ENCODE assay signal across 22 mouse cellular contexts in genomic region chr1:139194428-139195028, GRCm38 (mm10).
A peak's percentile ranks its signal among the peaks of the same experiment; 100 is the strongest.
DNase-seq lines count a peak whose midpoint lies in the region; ATAC-seq and TF ChIP-seq lines count a peak whose summit lies in the region.
"Had no signal": no experiment of that assay in that cellular context is flagged by ENCODE, and none has a peak within 500 bp of the region (broad histone marks: within the 10 kb centered on the region; RNA-seq: fewer than 3 reads in every experiment).

No protein-coding gene starts in this region.

- DNase-seq in lung, embryonic 14.5 days: no peak
- DNase-seq in lung, adult 18-20 months: no peak
- DNase-seq in brain, embryonic 14.5 days (ENCODE audit: low read depth): peak; percentile 19
- DNase-seq in forebrain, embryonic 14.5 days (ENCODE audit: low spot score): no peak
- DNase-seq in cerebellum, adult 2 months: no peak
- DNase-seq: adrenal gland, adult 2 months; cerebellum, postnatal 25 days; gastrocnemius, postnatal 36 days; kidney, postnatal 14 days; layer of hippocampus, postnatal 36 days; lung, adult 2 months; thymus, postnatal 14 days had no signal

- no peaks in the 10 kb centered on the region for H3K27me3 ChIP-seq in lung, embryonic 14.5 days (ENCODE audit: insufficient read depth, low read length)
- H3K27me3 ChIP-seq in forebrain, embryonic 14.5 days (replicated peaks; ENCODE audit: control insufficient read depth, insufficient read depth, low read length): no peaks in the 10 kb centered on the region
- no peaks in the 10 kb centered on the region for H3K27me3 ChIP-seq in midbrain, embryonic 13.5 days
- no peaks in the 10 kb centered on the region for H3K27me3 ChIP-seq in cerebellum, adult 2 months (ENCODE audit: control insufficient read depth, insufficient read depth, low read length)
- H3K27me3 ChIP-seq in kidney, embryonic 16.5 days (ENCODE audit: insufficient read depth, low read length): no peaks in the 10 kb centered on the region
- H3K27me3 ChIP-seq: embryonic facial prominence, embryonic 12.5 days; heart, embryonic 15.5 days had no signal

- no peaks in the 10 kb centered on the region for H3K36me3 ChIP-seq in lung, embryonic 14.5 days (ENCODE audit: insufficient read depth)
- H3K36me3 ChIP-seq in forebrain, embryonic 14.5 days (ENCODE audit: control insufficient read depth, insufficient read depth, low read length): no peaks in the 10 kb centered on the region
- H3K36me3 ChIP-seq in midbrain, embryonic 13.5 days: no peaks in the 10 kb centered on the region
- no peaks in the 10 kb centered on the region for H3K36me3 ChIP-seq in kidney, embryonic 16.5 days (ENCODE audit: insufficient read depth, low read length)
- H3K36me3 ChIP-seq: embryonic facial prominence, embryonic 12.5 days; heart, embryonic 15.5 days had no signal

- ATAC-seq in lung, embryonic 14.5 days (ENCODE audit: insufficient read depth): peak; percentile 41
- peak; percentile 48; the same call in 1 of the 2 replicates for ATAC-seq in forebrain, embryonic 14.5 days
- peak; percentile 65; the same call in 1 of the 2 replicates for ATAC-seq in midbrain, embryonic 13.5 days
- ATAC-seq in kidney, embryonic 16.5 days (ENCODE audit: low FRiP score, low TSS enrichment): no peak
- ATAC-seq: hindbrain, embryonic 16.5 days; intestine, postnatal 0 days had no signal

- no peak overlapping the region for H3K9ac ChIP-seq in lung, embryonic 14.5 days
- H3K9ac ChIP-seq in forebrain, embryonic 14.5 days (ENCODE audit: low read length): no peak overlapping the region
- no peak overlapping the region for H3K9ac ChIP-seq in midbrain, embryonic 13.5 days (replicated peaks)
- no peak overlapping the region for H3K9ac ChIP-seq in kidney, embryonic 16.5 days (replicated peaks; ENCODE audit: low read length)
- H3K9ac ChIP-seq: embryonic facial prominence, embryonic 12.5 days; heart, embryonic 15.5 days had no signal

- TF ChIP-seq POLR2A in brain, embryonic 14.5 days (IDR thresholded peaks at IDR 0.05; ENCODE audit: borderline replicate concordance, extremely low read depth, insufficient read depth, insufficient read length, poor library complexity, severe bottlenecking): no peak
- no peak for TF ChIP-seq POLR2A in cerebellum, adult 2 months (IDR thresholded peaks at IDR 0.05; ENCODE audit: borderline replicate concordance, insufficient read depth, low read length)

- WGBS in lung, embryonic 14.5 days: 11% methylated on average over 5 of the region's 5 CpGs
- WGBS in forebrain, embryonic 14.5 days: 6% methylated on average over 5 of the region's 5 CpGs
- 11% methylated on average over 5 of the region's 5 CpGs for WGBS in midbrain, embryonic 13.5 days
- 35% methylated on average over 5 of the region's 5 CpGs for WGBS in cerebellum, adult 2 months
- WGBS in kidney, embryonic 16.5 days: 38% methylated on average over 5 of the region's 5 CpGs

- no peak overlapping the region for H3K27ac ChIP-seq in lung, embryonic 14.5 days (ENCODE audit: low read depth)
- no peak overlapping the region for H3K27ac ChIP-seq in forebrain, embryonic 14.5 days (ENCODE audit: low read depth, low read length)
- 0 out of 2 replicates have a peak overlapping the region, but pooled peaks have one; percentile 11 for H3K27ac ChIP-seq in midbrain, embryonic 13.5 days
- no peak overlapping the region for H3K27ac ChIP-seq in cerebellum, adult 2 months (ENCODE audit: insufficient read depth, low read length)
- H3K27ac ChIP-seq in kidney, embryonic 16.5 days (ENCODE audit: low read length): no peak overlapping the region
- H3K27ac ChIP-seq: embryonic facial prominence, embryonic 12.5 days; heart, embryonic 15.5 days; macrophage had no signal

- H3K4me3 ChIP-seq in lung, embryonic 14.5 days (ENCODE audit: low read depth, low read length): no peak overlapping the region
- H3K4me3 ChIP-seq in forebrain, embryonic 14.5 days (ENCODE audit: low read depth, low read length): no peak overlapping the region
- no peak overlapping the region for H3K4me3 ChIP-seq in midbrain, embryonic 13.5 days (replicated peaks)
- no peak overlapping the region for H3K4me3 ChIP-seq in cerebellum, adult 2 months (replicated peaks; ENCODE audit: insufficient read depth, low read depth, low read length)
- no peak overlapping the region for H3K4me3 ChIP-seq in kidney, embryonic 16.5 days (ENCODE audit: low read length)
- H3K4me3 ChIP-seq: embryonic facial prominence, embryonic 12.5 days; erythroblast, embryonic 14.5 days; heart, embryonic 15.5 days; layer of hippocampus, adult 2 months had no signal

- TF ChIP-seq CTCF in lung, embryonic 14.5 days (IDR thresholded peaks at IDR 0.05; ENCODE audit: low read depth): no peak
- no peak for TF ChIP-seq CTCF in brain, embryonic 14.5 days (IDR thresholded peaks at IDR 0.05; ENCODE audit: borderline replicate concordance, extremely low read depth, insufficient read depth, insufficient read length)
- TF ChIP-seq CTCF in cerebellum, adult 2 months (IDR thresholded peaks at IDR 0.05; ENCODE audit: borderline replicate concordance, insufficient read depth, low read depth, low read length): no peak

- H3K4me1 ChIP-seq in lung, embryonic 14.5 days (ENCODE audit: insufficient read depth): no peaks in the 10 kb centered on the region; the same call in 1 of the 2 replicates
- H3K4me1 ChIP-seq in forebrain, embryonic 14.5 days (ENCODE audit: control insufficient read depth, insufficient read depth, low read length): peaks cover 8% of the 10 kb centered on the region
- H3K4me1 ChIP-seq in midbrain, embryonic 13.5 days (replicated peaks): peaks cover 16% of the 10 kb centered on the region
- H3K4me1 ChIP-seq in cerebellum, adult 2 months (ENCODE audit: control insufficient read depth, insufficient read depth, low read length): no peaks in the 10 kb centered on the region
- no peaks in the 10 kb centered on the region for H3K4me1 ChIP-seq in kidney, embryonic 16.5 days (ENCODE audit: insufficient read depth, low read length)

- no peak overlapping the region for H3K4me2 ChIP-seq in lung, embryonic 14.5 days
- no peak overlapping the region for H3K4me2 ChIP-seq in forebrain, embryonic 14.5 days (ENCODE audit: low read length)
- H3K4me2 ChIP-seq in midbrain, embryonic 13.5 days (replicated peaks): 0 out of 2 replicates have a peak overlapping the region, but pooled peaks have one; percentile 13
- no peak overlapping the region for H3K4me2 ChIP-seq in kidney, embryonic 16.5 days (replicated peaks; ENCODE audit: low read depth, low read length)
- H3K4me2 ChIP-seq: embryonic facial prominence, embryonic 12.5 days; heart, embryonic 15.5 days; liver, embryonic 11.5 days had no signal

- no peaks in the 10 kb centered on the region for H3K9me3 ChIP-seq in lung, embryonic 14.5 days (ENCODE audit: low read depth, low read length)
- no peaks in the 10 kb centered on the region for H3K9me3 ChIP-seq in forebrain, embryonic 14.5 days (replicated peaks; ENCODE audit: control insufficient read depth, low read length)
- H3K9me3 ChIP-seq in midbrain, embryonic 13.5 days: no peaks in the 10 kb centered on the region
- H3K9me3 ChIP-seq in kidney, embryonic 16.5 days (ENCODE audit: low read length): no peaks in the 10 kb centered on the region
- H3K9me3 ChIP-seq: embryonic facial prominence, embryonic 12.5 days; heart, embryonic 15.5 days had no signal
